Mouse (Mus musculus) bone marrow macrophage, adult 2 months (primary cell): ENCODE results near the gene Kif27.

Source experiments
- CTCF ChIP-seq: IDR thresholded peaks from 2 replicates; pipeline ENCODE4 v1.5.1; 2012; ENCODE audit warnings: low read depth, mild to moderate bottlenecking, low read length, moderate library complexity
- POLR2A ChIP-seq: IDR thresholded peaks from 2 replicates; pipeline ENCODE4 v1.6.1; 2012; ENCODE audit warnings: mild to moderate bottlenecking, low read depth, low read length, borderline replicate concordance

DNA sequence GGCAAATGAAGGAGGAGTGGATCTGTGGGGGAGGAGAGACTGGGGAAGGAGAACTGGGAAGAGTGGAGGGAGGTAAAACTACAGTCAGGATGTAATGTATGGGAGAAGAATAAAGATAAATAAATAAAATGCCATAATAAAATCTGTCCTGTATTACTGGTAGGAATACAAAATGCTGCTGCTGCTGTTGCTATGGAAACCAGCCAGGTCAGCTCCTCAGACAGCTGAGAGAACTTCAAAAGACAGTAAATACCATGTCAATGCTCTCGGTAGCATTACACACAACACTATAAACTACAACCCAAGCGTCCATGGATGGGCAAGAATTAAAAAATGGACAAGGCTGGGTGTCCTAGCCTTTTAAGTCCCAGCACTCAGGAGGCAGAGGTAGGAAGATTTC is 41.2 kb downstream of the Kif27 start:
- TF ChIP-seq POLR2A (no peak), CTCF (no peak)
